Mouse (Mus musculus): ENCODE results near the gene Rims1. TPM values are rescaled to one million over a fixed set of nuclear protein-coding genes. Genes with fewer than 3 reads are reported as not detected.

Rims1 gene
- polyA plus RNA-seq, 1 experiment from 2014 or later, result 7.5 TPM

GRCm38 (mm10) chr1:22721706-22722105 lies 84.1 kb downstream of the Rims1 start:
- H3K9ac ChIP-seq (ENCODE audit: low read depth, low read length), result no peak overlapping the region
- no peak overlapping the region for H3K4me3 ChIP-seq (ENCODE audit: low read length)
- H3K4me1 ChIP-seq (ENCODE audit: control insufficient read depth, insufficient read depth, low read length), result no peaks in the 10 kb centered on the region
- H3K27ac ChIP-seq (ENCODE audit: low read length), result no peak overlapping the region
- H3K9me3 ChIP-seq (ENCODE audit: control insufficient read depth, low read length), result no peaks in the 10 kb centered on the region
- ATAC-seq, result no peak
- H3K27me3 ChIP-seq (replicated peaks; ENCODE audit: control insufficient read depth, insufficient read depth, low read length), result no peaks in the 10 kb centered on the region
- no peaks in the 10 kb centered on the region for H3K36me3 ChIP-seq (ENCODE audit: control insufficient read depth, insufficient read depth, low read length)
- H3K4me2 ChIP-seq (ENCODE audit: low read depth, low read length), result no peak overlapping the region

- no peak for ATAC-seq
- WGBS, result 65% methylated on average over 2 of the region's 2 CpGs
- H3K9me3 ChIP-seq (ENCODE audit: control insufficient read depth, low read length), result no peaks in the 10 kb centered on the region
These were observed 85.1 kb downstream of the Rims1 start for GRCm38 (mm10) chr1:22720714-22721113.

GRCm38 (mm10) chr1:22709461-22709860 lies 96.3 kb downstream of the Rims1 start:
- H3K9ac ChIP-seq (ENCODE audit: low read depth, low read length), result no peak overlapping the region
- no peaks in the 10 kb centered on the region for H3K4me1 ChIP-seq (ENCODE audit: control insufficient read depth, insufficient read depth, low read length)
- H3K27ac ChIP-seq (ENCODE audit: low read length), result no peak overlapping the region
- no peak overlapping the region for H3K4me2 ChIP-seq (ENCODE audit: low read depth, low read length)
- no peaks in the 10 kb centered on the region for H3K27me3 ChIP-seq (replicated peaks; ENCODE audit: control insufficient read depth, insufficient read depth, low read length)
- no peak overlapping the region for H3K4me3 ChIP-seq (ENCODE audit: low read length)
- WGBS, result 61% methylated on average over 2 of the region's 2 CpGs
- no peaks in the 10 kb centered on the region for H3K36me3 ChIP-seq (ENCODE audit: control insufficient read depth, insufficient read depth, low read length)
- no peak for ATAC-seq
- H3K9me3 ChIP-seq (ENCODE audit: control insufficient read depth, low read length), result no peaks in the 10 kb centered on the region

More at GRCm38 (mm10) chr1:22720714-22721113, 85.1 kb downstream of the Rims1 start:
- Histone ChIP-seq H3K27ac (ENCODE audit: low read length) (no peak overlapping the region), H3K36me3 (ENCODE audit: control insufficient read depth, insufficient read depth, low read length) (no peaks in the 10 kb centered on the region), H3K4me2 (ENCODE audit: low read depth, low read length) (no peak overlapping the region), H3K4me1 (ENCODE audit: control insufficient read depth, insufficient read depth, low read length) (no peaks in the 10 kb centered on the region), H3K9ac (ENCODE audit: low read depth, low read length) (no peak overlapping the region), H3K4me3 (ENCODE audit: low read length) (no peak overlapping the region), H3K27me3 (replicated peaks; ENCODE audit: control insufficient read depth, insufficient read depth, low read length) (no peaks in the 10 kb centered on the region)

- H3K9me3 ChIP-seq (ENCODE audit: control insufficient read depth, low read length), result no peaks in the 10 kb centered on the region
- no peaks in the 10 kb centered on the region for H3K4me1 ChIP-seq (ENCODE audit: control insufficient read depth, insufficient read depth, low read length)
- H3K4me2 ChIP-seq (ENCODE audit: low read depth, low read length), result no peak overlapping the region
- no peak overlapping the region for H3K4me3 ChIP-seq (ENCODE audit: low read length)
- H3K36me3 ChIP-seq (ENCODE audit: control insufficient read depth, insufficient read depth, low read length), result no peaks in the 10 kb centered on the region
- 37% methylated on average over 1 of the region's 1 CpGs for WGBS
- H3K27me3 ChIP-seq (replicated peaks; ENCODE audit: control insufficient read depth, insufficient read depth, low read length), result no peaks in the 10 kb centered on the region
- H3K27ac ChIP-seq (ENCODE audit: low read length), result no peak overlapping the region
- no peak overlapping the region for H3K9ac ChIP-seq (ENCODE audit: low read depth, low read length)
- no peak for ATAC-seq
These were observed 110.7 kb downstream of the Rims1 start for GRCm38 (mm10) chr1:22695046-22695445.

- Histone ChIP-seq H3K4me1 (ENCODE audit: control insufficient read depth, insufficient read depth, low read length) (no peaks in the 10 kb centered on the region), H3K36me3 (ENCODE audit: control insufficient read depth, insufficient read depth, low read length) (no peaks in the 10 kb centered on the region), H3K9me3 (ENCODE audit: control insufficient read depth, low read length) (no peaks in the 10 kb centered on the region), H3K27ac (ENCODE audit: low read length) (no peak overlapping the region), H3K4me3 (ENCODE audit: low read length) (no peak overlapping the region), H3K4me2 (ENCODE audit: low read depth, low read length) (no peak overlapping the region), H3K27me3 (replicated peaks; ENCODE audit: control insufficient read depth, insufficient read depth, low read length) (no peaks in the 10 kb centered on the region), H3K9ac (ENCODE audit: low read depth, low read length) (no peak overlapping the region)
- ATAC-seq, result no peak
- 76% methylated on average over 2 of the region's 2 CpGs for WGBS
These were observed 111.3 kb downstream of the Rims1 start for GRCm38 (mm10) chr1:22694514-22694913.

GRCm38 (mm10) chr1:22683455-22683854 lies 122.3 kb downstream of the Rims1 start:
- H3K4me3 ChIP-seq (ENCODE audit: low read length), result no peak overlapping the region
- ATAC-seq, result no peak
- WGBS, result 84% methylated on average over 4 of the region's 4 CpGs
- H3K27ac ChIP-seq (ENCODE audit: low read length), result no peak overlapping the region
- no peak overlapping the region for H3K4me2 ChIP-seq (ENCODE audit: low read depth, low read length)
- H3K27me3 ChIP-seq (replicated peaks; ENCODE audit: control insufficient read depth, insufficient read depth, low read length), result no peaks in the 10 kb centered on the region
- no peaks in the 10 kb centered on the region for H3K36me3 ChIP-seq (ENCODE audit: control insufficient read depth, insufficient read depth, low read length)
- H3K9me3 ChIP-seq (ENCODE audit: control insufficient read depth, low read length), result no peaks in the 10 kb centered on the region
- H3K9ac ChIP-seq (ENCODE audit: low read depth, low read length), result no peak overlapping the region
- no peaks in the 10 kb centered on the region for H3K4me1 ChIP-seq (ENCODE audit: control insufficient read depth, insufficient read depth, low read length)

- Histone ChIP-seq H3K27me3 (replicated peaks; ENCODE audit: control insufficient read depth, insufficient read depth, low read length) (no peaks in the 10 kb centered on the region), H3K36me3 (ENCODE audit: control insufficient read depth, insufficient read depth, low read length) (no peaks in the 10 kb centered on the region), H3K4me3 (ENCODE audit: low read length) (no peak overlapping the region), H3K4me2 (ENCODE audit: low read depth, low read length) (no peak overlapping the region), H3K9me3 (ENCODE audit: control insufficient read depth, low read length) (no peaks in the 10 kb centered on the region), H3K27ac (ENCODE audit: low read length) (no peak overlapping the region), H3K4me1 (ENCODE audit: control insufficient read depth, insufficient read depth, low read length) (no peaks in the 10 kb centered on the region), H3K9ac (ENCODE audit: low read depth, low read length) (no peak overlapping the region)
- 90% methylated on average over 6 of the region's 6 CpGs for WGBS
- no peak for ATAC-seq
These were observed 141.6 kb downstream of the Rims1 start for GRCm38 (mm10) chr1:22664196-22664595.

GRCm38 (mm10) chr1:22661825-22662224 lies 144.0 kb downstream of the Rims1 start:
- Histone ChIP-seq H3K4me1 (ENCODE audit: control insufficient read depth, insufficient read depth, low read length) (no peaks in the 10 kb centered on the region), H3K9me3 (ENCODE audit: control insufficient read depth, low read length) (no peaks in the 10 kb centered on the region), H3K4me3 (ENCODE audit: low read length) (no peak overlapping the region), H3K4me2 (ENCODE audit: low read depth, low read length) (no peak overlapping the region), H3K27ac (ENCODE audit: low read length) (no peak overlapping the region), H3K9ac (ENCODE audit: low read depth, low read length) (no peak overlapping the region), H3K27me3 (replicated peaks; ENCODE audit: control insufficient read depth, insufficient read depth, low read length) (no peaks in the 10 kb centered on the region), H3K36me3 (ENCODE audit: control insufficient read depth, insufficient read depth, low read length) (no peaks in the 10 kb centered on the region)
- 75% methylated on average over 3 of the region's 3 CpGs for WGBS
- no peak for ATAC-seq

GRCm38 (mm10) chr1:22655983-22656382 lies 149.8 kb downstream of the Rims1 start:
- no peak overlapping the region for H3K4me3 ChIP-seq (ENCODE audit: low read length)
- H3K27me3 ChIP-seq (replicated peaks; ENCODE audit: control insufficient read depth, insufficient read depth, low read length), result no peaks in the 10 kb centered on the region
- H3K36me3 ChIP-seq (ENCODE audit: control insufficient read depth, insufficient read depth, low read length), result no peaks in the 10 kb centered on the region
- H3K4me1 ChIP-seq (ENCODE audit: control insufficient read depth, insufficient read depth, low read length), result no peaks in the 10 kb centered on the region
- no peak overlapping the region for H3K9ac ChIP-seq (ENCODE audit: low read depth, low read length)
- no peak overlapping the region for H3K27ac ChIP-seq (ENCODE audit: low read length)
- ATAC-seq, result no peak
- no peak overlapping the region for H3K4me2 ChIP-seq (ENCODE audit: low read depth, low read length)
- H3K9me3 ChIP-seq (ENCODE audit: control insufficient read depth, low read length), result no peaks in the 10 kb centered on the region

GRCm38 (mm10) chr1:22654903-22655302 lies 150.9 kb downstream of the Rims1 start:
- no peaks in the 10 kb centered on the region for H3K9me3 ChIP-seq (ENCODE audit: control insufficient read depth, low read length)
- H3K4me2 ChIP-seq (ENCODE audit: low read depth, low read length), result no peak overlapping the region
- no peak for ATAC-seq
- H3K9ac ChIP-seq (ENCODE audit: low read depth, low read length), result no peak overlapping the region
- no peak overlapping the region for H3K27ac ChIP-seq (ENCODE audit: low read length)
- no peaks in the 10 kb centered on the region for H3K27me3 ChIP-seq (replicated peaks; ENCODE audit: control insufficient read depth, insufficient read depth, low read length)
- 81% methylated on average over 9 of the region's 9 CpGs for WGBS
- no peaks in the 10 kb centered on the region for H3K36me3 ChIP-seq (ENCODE audit: control insufficient read depth, insufficient read depth, low read length)
- H3K4me1 ChIP-seq (ENCODE audit: control insufficient read depth, insufficient read depth, low read length), result no peaks in the 10 kb centered on the region
- no peak overlapping the region for H3K4me3 ChIP-seq (ENCODE audit: low read length)
